Mouse (Mus musculus) forebrain, embryonic 11.5 days (tissue): Measurements from ENCODE around the gene Klhl11. TPM values are rescaled to one million over a fixed set of nuclear protein-coding genes. Genes with fewer than 3 reads are reported as not detected.

Experiments used
- ATAC-seq: fragments of 200-750 bp; cut with Nextera tagmentation; replicated peaks from 2 replicates; pipeline ENCODE4 v1.8.0; 2017; ENCODE audit warnings: moderate TSS enrichment; ENCODE audit not compliant: low FRiP score
- DNase-seq: peaks from one replicate; pipeline ENCODE4 v3.0.0-alpha.2; 2017; ENCODE audit warnings: low spot score
- H3K27ac ChIP-seq: fragments of 300-500 bp; sonication (generic); 2 replicates; pipeline ENCODE4 v1.5.1; 2014; ENCODE audit warnings: low read depth, low read length
- H3K27me3 ChIP-seq: fragments of 300-500 bp; sonication (generic); 2 replicates; pipeline ENCODE4 v1.6.1; 2014; ENCODE audit warnings: mild to moderate bottlenecking, low read length, mixed read lengths; ENCODE audit not compliant: control insufficient read depth, insufficient read depth
- H3K36me3 ChIP-seq: fragments of 300-500 bp; sonication (generic); 2 replicates; pipeline ENCODE4 v1.6.1; 2014; ENCODE audit warnings: mild to moderate bottlenecking, low read length, moderate library complexity, mixed read lengths; ENCODE audit not compliant: control insufficient read depth, insufficient read depth
- H3K4me1 ChIP-seq: fragments of 300-500 bp; sonication (generic); replicated peaks from 2 replicates; pipeline ENCODE4 v1.6.1; 2014; ENCODE audit warnings: low read length, mixed read lengths; ENCODE audit not compliant: control insufficient read depth, insufficient read depth
- H3K4me2 ChIP-seq: fragments of 300-500 bp; sonication (generic); 2 replicates; pipeline ENCODE4 v1.6.1; 2014; ENCODE audit warnings: low read depth, mild to moderate bottlenecking, low read length, moderate library complexity, mixed read lengths; ENCODE audit not compliant: severe bottlenecking
- H3K4me3 ChIP-seq: fragments of 300-500 bp; sonication (generic); 2 replicates; pipeline ENCODE4 v1.5.1; 2014; ENCODE audit warnings: low read depth, low read length
- H3K9ac ChIP-seq: fragments of 300-500 bp; sonication (generic); 2 replicates; pipeline ENCODE4 v1.6.1; 2014; ENCODE audit warnings: low read length
- H3K9me3 ChIP-seq: fragments of 300-500 bp; sonication (generic); 2 replicates; pipeline ENCODE4 v1.6.1; 2016; ENCODE audit warnings: low read length, mixed read lengths; ENCODE audit not compliant: control insufficient read depth
- WGBS: fragments of 180-500 bp; shearing (Covaris S2); extraction: QIAGEN DNeasy Blood & Tissue Kit; methylation state at CpG from one replicate; pipeline ENCODE4 v1.1.7; 2014; 5-methylcytosine and 5-hydroxymethylcytosine counted together
- polyA plus RNA-seq: library from polyadenylated mRNA; unstranded; fragments of >200 nt; fragmentation: Nextera tagmentation; extraction: Ambion mirVana; gene quantifications from 2 replicates; pipeline ENCODE4 v1.2.1, GENCODE M21; 2014

Klhl11 gene
- polyA plus RNA-seq, 1 experiment from 2014 or later: 15.7 TPM

- DNase-seq: no peak
- 95% methylated on average over 10 of the region's 10 CpGs for WGBS
- Histone ChIP-seq H3K4me3 (no peak overlapping the region), H3K9ac (no peak overlapping the region), H3K4me1 (no peaks in the 10 kb centered on the region), H3K36me3 (no peaks in the 10 kb centered on the region; the same call in 1 of the 2 replicates), H3K27ac (no peak overlapping the region), H3K9me3 (no peaks in the 10 kb centered on the region), H3K4me2 (no peak overlapping the region), H3K27me3 (no peaks in the 10 kb centered on the region)
- no peak for ATAC-seq
Observed at GRCm38 (mm10) chr11:100462699-100463098, 9.8 kb downstream of the Klhl11 start.

- Histone ChIP-seq H3K9ac (no peak overlapping the region), H3K36me3 (no peaks in the 10 kb centered on the region; the same call in 1 of the 2 replicates), H3K4me3 (no peak overlapping the region), H3K4me1 (no peaks in the 10 kb centered on the region), H3K27ac (no peak overlapping the region), H3K9me3 (no peaks in the 10 kb centered on the region), H3K4me2 (no peak overlapping the region), H3K27me3 (no peaks in the 10 kb centered on the region)
- DNase-seq (no peak), ATAC-seq (no peak)
- 90% methylated on average over 5 of the region's 5 CpGs for WGBS
Observed at GRCm38 (mm10) chr11:100457711-100458110, 14.8 kb downstream of the Klhl11 start.

GRCm38 (mm10) chr11:100457247-100457646 lies 15.3 kb downstream of the Klhl11 start:
- ATAC-seq: no peak

GRCm38 (mm10) chr11:100442625-100443024 lies 29.9 kb downstream of the Klhl11 start:
- Histone ChIP-seq H3K4me2 (no peak overlapping the region), H3K9ac (no peak overlapping the region), H3K27ac (no peak overlapping the region), H3K4me3 (no peak overlapping the region), H3K36me3 (peaks cover under 1% of the 10 kb centered on the region; the same call in 1 of the 2 replicates), H3K4me1 (peaks cover 5% of the 10 kb centered on the region; the same call in 1 of the 2 replicates), H3K9me3 (no peaks in the 10 kb centered on the region), H3K27me3 (no peaks in the 10 kb centered on the region)
- ATAC-seq: no peak
- peak; percentile 14 for DNase-seq
- 90% methylated on average over 6 of the region's 6 CpGs for WGBS

More at GRCm38 (mm10) chr11:100457247-100457646, 15.3 kb downstream of the Klhl11 start:
- 85% methylated on average over 4 of the region's 4 CpGs for whole genome bisulfite sequencing
- H3K9me3 ChIP-seq: no peaks in the 10 kb centered on the region; the same call in 1 of the 2 replicates
- H3K27ac ChIP-seq: no peak overlapping the region
- H3K4me3 ChIP-seq: no peak overlapping the region
- no peak overlapping the region for H3K9ac ChIP-seq
- no peaks in the 10 kb centered on the region for H3K4me1 ChIP-seq
- H3K4me2 ChIP-seq: no peak overlapping the region
- DNase-seq: no peak
- no peaks in the 10 kb centered on the region; the same call in 1 of the 2 replicates for H3K36me3 ChIP-seq
- no peaks in the 10 kb centered on the region for H3K27me3 ChIP-seq

- peak within 1 kb of the TSS; percentile 91 for H3K4me2 ChIP-seq
- H3K36me3 ChIP-seq: peaks cover 4% of the 10 kb centered on the region; the same call in 1 of the 2 replicates
- DNase-seq (no peak), ATAC-seq (no peak)
- no peaks in the 10 kb centered on the region for H3K27me3 ChIP-seq
- H3K27ac ChIP-seq: no peak within 1 kb of the TSS
- H3K4me1 ChIP-seq: peaks cover 5% of the 10 kb centered on the region; the same call in 1 of the 2 replicates
- peak within 1 kb of the TSS; percentile 97 for H3K9ac ChIP-seq
- peak within 1 kb of the TSS; percentile 78 for H3K4me3 ChIP-seq
- no peaks in the 10 kb centered on the region for H3K9me3 ChIP-seq
- 84% methylated on average over 8 of the region's 8 CpGs for WGBS
Observed at GRCm38 (mm10) chr11:100441797-100442196, 30.7 kb downstream of the Klhl11 start, which contains the start of the genes Nt5c3b and Klhl10. Gene Nt5c3b (minus strand): TSS chr11:100441808. Gene Klhl10 (plus strand): TSS chr11:100441917.

- Histone ChIP-seq H3K4me3 (peak overlapping the region; percentile 78), H3K9me3 (no peaks in the 10 kb centered on the region), H3K27me3 (no peaks in the 10 kb centered on the region), H3K36me3 (peaks cover 4% of the 10 kb centered on the region; the same call in 1 of the 2 replicates), H3K4me1 (peaks cover 5% of the 10 kb centered on the region; the same call in 1 of the 2 replicates), H3K27ac (no peak overlapping the region), H3K4me2 (peak overlapping the region; percentile 91), H3K9ac (peak overlapping the region; percentile 97)
- 2% methylated on average over 50 of the region's 52 CpGs for WGBS
- ATAC-seq (peak; percentile 96), DNase-seq (peak; percentile 88)
Observed at GRCm38 (mm10) chr11:100440691-100441522, 31.6 kb downstream of the Klhl11 start.

GRCm38 (mm10) chr11:100437901-100438300 lies 34.6 kb downstream of the Klhl11 start:
- H3K4me3 ChIP-seq: no peak overlapping the region
- WGBS: 74% methylated on average over 1 of the region's 1 CpGs
- DNase-seq: no peak
- H3K4me1 ChIP-seq: peaks cover 5% of the 10 kb centered on the region; the same call in 1 of the 2 replicates
- no peak overlapping the region for H3K27ac ChIP-seq
- ATAC-seq: no peak
- peaks cover 4% of the 10 kb centered on the region; the same call in 1 of the 2 replicates for H3K36me3 ChIP-seq
- H3K9me3 ChIP-seq: no peaks in the 10 kb centered on the region
- H3K27me3 ChIP-seq: no peaks in the 10 kb centered on the region
- H3K9ac ChIP-seq: no peak overlapping the region
- H3K4me2 ChIP-seq: no peak overlapping the region

- WGBS: 74% methylated on average over 9 of the region's 9 CpGs
- Histone ChIP-seq H3K9me3 (no peaks in the 10 kb centered on the region), H3K4me2 (no peak overlapping the region), H3K36me3 (peaks cover 4% of the 10 kb centered on the region; the same call in 1 of the 2 replicates), H3K9ac (no peak overlapping the region), H3K27ac (no peak overlapping the region), H3K4me3 (no peak overlapping the region), H3K4me1 (peaks cover 5% of the 10 kb centered on the region; the same call in 1 of the 2 replicates), H3K27me3 (no peaks in the 10 kb centered on the region)
- DNase-seq: peak; percentile 35
- no peak for ATAC-seq
Observed at GRCm38 (mm10) chr11:100435678-100436246, 36.8 kb downstream of the Klhl11 start.
